Mouse (Mus musculus) erythroblast, adult 5-6 weeks (primary cell): ENCODE data around the gene Itgb2. TPM values are rescaled to one million over a fixed set of nuclear protein-coding genes. Genes with fewer than 3 reads are reported as not detected.

ENCODE experiments used
- ATAC-seq: replicated peaks from 2 replicates; pipeline ENCODE4 v1.8.0; 2016; ENCODE audit warnings: moderate number of reproducible peaks, mild to moderate bottlenecking, moderate TSS enrichment, inconsistent platforms; ENCODE audit not compliant: poor library complexity, low FRiP score, severe bottlenecking
- total RNA-seq, 2 experiments: library from RNA; stranded (forward) in 1 of 2; stranded (reverse) in 1 of 2; fragments of 150-400 nt in 1 of 2; fragments of 200-764, 138-1000 nt in 1 of 2; gene quantifications; 2 replicates each; pipeline versions ENCODE4 v1.2.3 to v1.2.4; 2015 to 2017; ENCODE audit warnings: low replicate concordance in 2 of 2

The Itgb2 gene
- total RNA-seq, 2 experiments from 2014 or later = 55.8 to 74.2 TPM

- ATAC-seq = peak; percentile 97
Measured at GRCm38 (mm10) chr10:77515385-77516348, 14.4 kb upstream of the Itgb2 start, which contains the start of gene Fam207a. TSS of gene Fam207a (minus strand) at chr10:77515785.

DNA sequence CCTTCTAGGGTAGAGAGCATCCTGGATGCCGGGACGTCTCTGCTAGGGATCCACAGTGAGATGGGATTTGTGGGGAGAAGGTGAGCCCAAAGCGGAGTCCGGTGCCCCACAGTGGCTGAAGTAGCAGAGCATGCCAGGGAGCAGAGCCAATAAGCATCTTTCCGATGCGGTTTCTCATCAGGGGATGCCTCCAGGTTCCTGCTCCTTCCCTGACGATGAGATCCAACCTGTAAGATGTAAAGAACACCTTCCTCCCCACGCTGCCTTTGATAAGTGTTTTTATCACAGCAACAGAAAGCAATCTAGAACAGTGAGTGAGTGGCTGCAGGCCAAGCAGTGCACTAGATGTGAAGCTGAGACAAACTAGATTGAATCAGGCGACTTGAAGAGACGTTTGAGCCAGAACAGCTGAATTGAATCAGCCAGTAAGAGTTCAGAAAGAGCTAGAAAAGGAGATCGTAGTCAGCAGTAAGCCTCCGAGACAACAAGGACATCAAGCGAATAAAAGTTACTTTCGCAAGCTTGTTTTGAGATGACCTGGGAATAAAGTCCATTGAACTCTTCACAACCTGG, 13.6 kb upstream of the Itgb2 start:
- peak; percentile 4; the same call in 1 of the 2 replicates for ATAC-seq

GRCm38 (mm10) chr10:77517066-77517620, 12.9 kb upstream of the Itgb2 start:
- ATAC-seq = 0 out of 2 replicates have a peak, but pooled peaks have one; percentile 41

DNA sequence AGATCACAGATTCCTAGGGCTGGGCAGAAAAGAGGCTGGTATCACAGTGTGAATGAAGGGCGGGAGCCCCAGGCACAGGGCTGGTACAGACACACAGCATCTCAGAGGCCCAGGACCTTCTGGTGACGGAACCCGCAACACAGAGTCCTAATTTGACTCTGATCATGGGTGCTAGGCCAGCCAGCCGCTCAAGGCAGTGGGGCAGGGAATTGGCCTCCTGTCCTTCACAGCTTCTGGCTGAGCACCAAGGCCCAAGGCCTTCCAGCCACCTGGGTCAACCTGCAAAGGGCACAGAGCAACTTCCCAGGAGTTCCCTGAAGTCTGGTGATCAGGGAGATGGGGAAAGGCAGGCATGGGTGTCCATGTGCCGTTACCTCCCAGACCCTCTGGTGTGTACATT, 12.3 kb upstream of the Itgb2 start:
- ATAC-seq = no peak

DNA sequence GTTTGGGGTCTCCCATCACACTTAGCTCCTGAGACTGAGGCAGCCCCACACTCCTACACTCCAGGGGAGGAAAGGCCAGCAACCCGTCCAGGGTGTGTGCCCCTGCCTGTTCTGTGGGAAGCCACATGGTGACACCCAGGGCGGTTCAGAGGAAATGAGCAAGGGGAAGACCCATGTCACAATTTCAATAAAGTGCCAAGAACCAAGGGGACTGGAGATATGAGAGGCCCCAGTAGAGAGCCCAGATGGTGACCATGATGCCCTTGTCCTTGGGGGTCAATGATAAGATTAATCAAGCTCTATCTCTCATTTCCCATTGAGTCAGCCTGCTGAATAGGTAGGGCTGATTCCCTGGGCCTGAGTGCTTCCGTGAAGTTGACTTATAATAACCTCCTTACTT, 10.9 kb upstream of the Itgb2 start:
- no peak for ATAC-seq

DNA sequence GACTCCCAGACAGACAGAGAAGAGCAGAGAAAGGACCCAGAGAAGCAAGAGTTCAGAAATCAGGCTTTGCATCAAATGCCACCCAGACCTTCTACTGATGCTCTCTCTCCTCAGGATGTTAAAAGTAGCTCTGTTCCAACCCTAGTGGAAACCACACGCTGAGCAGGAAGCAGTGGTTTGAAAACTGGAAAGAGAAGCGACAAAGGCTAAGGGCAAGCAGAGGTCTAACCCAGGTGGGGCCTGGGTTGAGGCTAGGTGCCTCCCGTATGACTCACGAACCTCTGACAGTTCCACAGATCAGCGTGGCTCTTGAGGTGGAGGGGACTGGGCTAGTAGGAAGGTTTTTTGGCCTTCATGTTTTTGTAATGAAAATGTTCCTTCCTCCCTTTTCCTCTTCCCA, 9.6 kb upstream of the Itgb2 start:
- ATAC-seq = no peak

GRCm38 (mm10) chr10:77522021-77522731, 7.9 kb upstream of the Itgb2 start:
- no peak for ATAC-seq

- no peak for ATAC-seq
Measured at GRCm38 (mm10) chr10:77522746-77523145, 7.3 kb upstream of the Itgb2 start.

DNA sequence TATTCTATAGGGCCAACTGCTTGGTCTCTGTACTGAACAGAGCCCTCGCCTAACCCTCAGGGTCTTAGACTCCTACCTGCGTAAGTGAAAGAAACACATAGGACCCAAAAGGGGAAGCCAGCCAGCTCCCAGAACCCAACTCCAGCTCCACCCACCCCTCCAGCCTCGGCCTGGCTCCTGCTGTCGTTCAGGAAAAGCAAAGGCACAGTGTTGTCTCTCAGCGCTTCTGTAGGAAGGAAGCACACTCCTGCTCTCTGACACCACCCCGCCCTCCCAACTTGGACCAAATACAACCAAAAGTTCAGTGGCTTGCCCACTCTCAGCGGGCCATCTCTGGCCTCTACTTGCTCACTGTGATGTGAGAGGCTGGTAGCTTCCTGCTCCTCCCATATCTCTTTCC, 6.7 kb upstream of the Itgb2 start:
- ATAC-seq = no peak

DNA sequence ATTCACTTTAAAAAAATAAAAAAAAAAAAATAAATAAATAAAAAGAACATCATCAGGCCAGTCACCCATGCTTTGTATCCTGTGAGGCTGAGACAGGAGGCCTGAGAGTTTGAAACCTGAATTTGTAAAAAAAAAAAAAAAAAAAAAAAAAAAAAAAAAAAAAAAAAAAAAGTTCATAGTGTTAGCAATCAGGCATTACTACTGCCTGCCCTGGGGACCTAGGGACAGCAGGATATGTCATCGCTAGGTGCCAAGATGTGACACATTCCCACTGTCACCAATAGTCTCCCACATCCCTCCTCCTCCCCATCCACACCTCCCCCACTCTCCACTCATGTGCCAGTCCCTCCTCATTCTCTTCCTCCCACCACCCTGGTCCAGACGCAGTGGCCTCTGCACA, 3.6 kb upstream of the Itgb2 start:
- ATAC-seq = no peak

- ATAC-seq = no peak
Measured at GRCm38 (mm10) chr10:77528634-77529033, 1.4 kb upstream of the Itgb2 start.

GRCm38 (mm10) chr10:77531026-77532019, 1.3 kb downstream of the Itgb2 start:
- no peak for ATAC-seq

- ATAC-seq = no peak
Measured at GRCm38 (mm10) chr10:77532020-77532413, 2.0 kb downstream of the Itgb2 start.

DNA sequence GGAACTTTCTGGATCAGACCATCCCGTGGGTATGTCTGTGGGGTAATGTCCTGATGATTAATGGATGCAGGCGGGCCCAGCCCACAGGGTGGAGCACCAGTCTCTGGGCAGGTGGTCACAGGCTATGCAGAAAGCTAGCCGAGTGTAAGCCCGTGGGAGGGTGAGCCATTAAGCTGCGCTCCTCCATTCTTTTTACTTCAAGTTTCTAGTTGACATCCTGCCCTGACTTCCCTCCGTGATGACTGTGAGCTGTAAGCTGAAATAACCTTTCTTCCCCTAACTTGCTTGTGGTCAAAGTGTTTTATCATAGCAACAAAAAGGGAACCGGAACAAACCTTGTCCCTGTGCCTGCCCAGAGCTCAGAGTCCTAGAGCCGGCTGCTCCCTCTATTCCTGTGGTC, 6.7 kb downstream of the Itgb2 start:
- ATAC-seq = no peak

- ATAC-seq = no peak
Measured at GRCm38 (mm10) chr10:77537215-77538209, 7.5 kb downstream of the Itgb2 start.

DNA sequence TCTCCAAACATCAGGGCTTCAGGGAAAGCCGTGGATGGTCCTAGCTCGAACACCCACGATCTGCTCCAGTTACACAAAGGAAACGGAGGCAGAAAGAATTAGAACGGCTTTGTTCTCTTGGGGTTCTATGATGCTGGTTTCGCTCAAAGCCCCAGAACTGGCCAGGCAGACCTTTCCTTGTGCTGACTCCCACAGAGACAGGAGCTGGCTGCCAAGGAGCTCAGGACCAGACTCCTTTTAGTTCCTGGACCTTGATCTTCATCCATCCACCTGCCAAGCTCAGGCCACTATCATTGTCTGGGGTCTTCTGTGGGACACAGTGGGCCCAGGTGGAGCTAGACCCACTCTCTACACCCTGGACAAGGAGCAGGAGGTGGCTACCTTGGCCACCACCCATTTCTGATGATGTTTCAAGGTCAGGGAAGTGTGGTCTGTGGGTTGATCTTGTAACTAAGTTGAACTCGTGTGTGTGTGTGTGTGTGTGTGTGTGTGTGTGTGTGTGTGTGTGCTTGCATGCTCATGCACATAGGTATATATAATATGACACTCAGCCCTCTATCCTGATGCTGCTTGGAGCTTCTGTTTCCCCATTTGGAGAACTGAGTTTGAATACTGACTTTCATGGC, 9.4 kb downstream of the Itgb2 start:
- ATAC-seq = no peak

GRCm38 (mm10) chr10:77540576-77541102, 10.6 kb downstream of the Itgb2 start:
- ATAC-seq = no peak
